9 mouse cellular contexts compared by ENCODE assay signal in genomic region chr16:95584751-95585528, GRCm38 (mm10). TPM values are rescaled to one million over a fixed set of nuclear protein-coding genes. Genes with fewer than 3 reads are reported as not detected.
DNase-seq lines count a peak whose midpoint lies in the region; ATAC-seq and TF ChIP-seq lines count a peak whose summit lies in the region.
"Had no signal": no experiment of that assay in that cellular context is flagged by ENCODE, and none has a peak within 500 bp of the region (broad histone marks: within the 10 kb centered on the region; RNA-seq: fewer than 3 reads in every experiment).

No protein-coding gene starts in this region.

- peaks cover 81% of the 10 kb centered on the region for H3K27me3 ChIP-seq in heart, embryonic 12.5 days (replicated peaks)
- H3K27me3 ChIP-seq in ES-Bruce4 (ENCODE audit: control insufficient read depth, insufficient read depth, low read length, poor library complexity, severe bottlenecking) = no peaks in the 10 kb centered on the region
- H3K27me3 ChIP-seq in hindbrain, embryonic 11.5 days (ENCODE audit: control insufficient read depth, insufficient read depth, low read length) = peaks cover 20% of the 10 kb centered on the region
- peaks cover 43% of the 10 kb centered on the region for H3K27me3 ChIP-seq in midbrain, embryonic 12.5 days

- TF ChIP-seq CTCF in ES-Bruce4 (IDR thresholded peaks at IDR 0.05; ENCODE audit: low read depth, low read length) = no peak

- no peak for DNase-seq in heart, postnatal 36 days
- DNase-seq in hindbrain, embryonic 11.5 days (ENCODE audit: low spot score) = peak; percentile 48
- DNase-seq in cerebellum, postnatal 4 days (ENCODE audit: low spot score in 2 of 2) = no peak
- DNase-seq in adrenal gland, postnatal 36 days = no peak
- DNase-seq: kidney, adult 9 months had no signal

- H3K9ac ChIP-seq in heart, embryonic 12.5 days = peak overlapping the region; percentile 64
- 0 out of 2 replicates have a peak overlapping the region, but pooled peaks have one; percentile 11 for H3K9ac ChIP-seq in ES-Bruce4 (ENCODE audit: low read depth, poor library complexity, severe bottlenecking)
- peak overlapping the region; percentile 44 for H3K9ac ChIP-seq in hindbrain, embryonic 11.5 days (ENCODE audit: low read depth, low read length)
- H3K9ac ChIP-seq in midbrain, embryonic 12.5 days (replicated peaks) = peak overlapping the region; percentile 59

- no peak for TF ChIP-seq EP300 in ES-Bruce4 (IDR thresholded peaks at IDR 0.05; ENCODE audit: insufficient read depth, low read depth, low read length)

- H3K9me3 ChIP-seq in heart, embryonic 12.5 days (replicated peaks) = no peaks in the 10 kb centered on the region
- no peaks in the 10 kb centered on the region for H3K9me3 ChIP-seq in ES-Bruce4 (replicated peaks; ENCODE audit: control insufficient read depth, insufficient read depth, low read length, poor library complexity, severe bottlenecking)
- no peaks in the 10 kb centered on the region for H3K9me3 ChIP-seq in hindbrain, embryonic 11.5 days (ENCODE audit: control insufficient read depth, low read length)
- no peaks in the 10 kb centered on the region for H3K9me3 ChIP-seq in midbrain, embryonic 12.5 days

- no peak overlapping the region for H3K27ac ChIP-seq in heart, embryonic 12.5 days (ENCODE audit: poor library complexity, severe bottlenecking)
- H3K27ac ChIP-seq in ES-Bruce4 (ENCODE audit: insufficient read depth, low read length) = no peak overlapping the region
- no peak overlapping the region for H3K27ac ChIP-seq in hindbrain, embryonic 11.5 days (ENCODE audit: low read depth, low read length)
- H3K27ac ChIP-seq in midbrain, embryonic 12.5 days (replicated peaks) = no peak overlapping the region

- H3K4me1 ChIP-seq in heart, embryonic 12.5 days (replicated peaks) = peaks cover 10% of the 10 kb centered on the region
- no peaks in the 10 kb centered on the region for H3K4me1 ChIP-seq in ES-Bruce4 (ENCODE audit: control insufficient read depth, insufficient read depth, low read length)
- H3K4me1 ChIP-seq in hindbrain, embryonic 11.5 days (replicated peaks; ENCODE audit: control insufficient read depth, insufficient read depth, low read length) = no peaks in the 10 kb centered on the region; the same call in 1 of the 2 replicates
- H3K4me1 ChIP-seq in midbrain, embryonic 12.5 days = peaks cover 19% of the 10 kb centered on the region; the same call in 1 of the 2 replicates

- WGBS in heart, embryonic 12.5 days = 17% methylated on average over 37 of the region's 37 CpGs
- 14% methylated on average over 37 of the region's 37 CpGs for WGBS in hindbrain, embryonic 11.5 days
- 15% methylated on average over 37 of the region's 37 CpGs for WGBS in midbrain, embryonic 12.5 days

- H3K4me3 ChIP-seq in heart, embryonic 12.5 days = peak overlapping the region; percentile 50
- peak overlapping the region; percentile 61 for H3K4me3 ChIP-seq in ES-Bruce4 (ENCODE audit: low read depth, low read length)
- H3K4me3 ChIP-seq in hindbrain, embryonic 11.5 days (ENCODE audit: low read depth, low read length) = peak overlapping the region; percentile 48
- peak overlapping the region; percentile 53 for H3K4me3 ChIP-seq in midbrain, embryonic 12.5 days

- no peak for ATAC-seq in heart, embryonic 12.5 days (ENCODE audit: insufficient number of reproducible peaks, low FRiP score)
- peak; percentile 66 for ATAC-seq in hindbrain, embryonic 11.5 days (ENCODE audit: low FRiP score)
- peak; percentile 61 for ATAC-seq in midbrain, embryonic 12.5 days (ENCODE audit: low FRiP score, low read depth)
- no peak for ATAC-seq in frontal cortex, adult (ENCODE audit: low TSS enrichment)

- no peak for TF ChIP-seq POLR2A in ES-Bruce4 (IDR thresholded peaks at IDR 0.05; ENCODE audit: insufficient read depth, low read length)

- peak overlapping the region; percentile 96 for H3K4me2 ChIP-seq in heart, embryonic 12.5 days
- H3K4me2 ChIP-seq in hindbrain, embryonic 11.5 days (replicated peaks; ENCODE audit: low read depth, low read length) = peak overlapping the region; percentile 94
- peak overlapping the region; percentile 96 for H3K4me2 ChIP-seq in midbrain, embryonic 12.5 days (replicated peaks)

- no peaks in the 10 kb centered on the region for H3K36me3 ChIP-seq in heart, embryonic 12.5 days
- H3K36me3 ChIP-seq in ES-Bruce4 (ENCODE audit: control insufficient read depth, insufficient read depth, low read length, poor library complexity, severe bottlenecking) = no peaks in the 10 kb centered on the region
- H3K36me3 ChIP-seq in hindbrain, embryonic 11.5 days (ENCODE audit: control insufficient read depth, insufficient read depth, low read length) = no peaks in the 10 kb centered on the region
- H3K36me3 ChIP-seq in midbrain, embryonic 12.5 days = no peaks in the 10 kb centered on the region

- intact Hi-C loops in heart, postnatal 36 days (cut with DNase I) = no loop called here

RNA-seq across cellular contexts. Expression of gene Erg, which starts 1.5 kb away (rescaled TPM):
- 4.5 and 5.4 TPM in 2 replicates for polyA plus RNA-seq in heart, embryonic 12.5 days (2016; fragmentation: Nextera tagmentation; extraction: Ambion mirVana)
- total RNA-seq in heart, postnatal 36 days (2021) = 10 to 100 TPM; 31.8 to 32.1 TPM
- polyA plus RNA-seq in ES-Bruce4 (2011; ENCODE audit: insufficient read depth, insufficient read length, low read depth, missing spikeins) = 0.21 and 0.28 TPM in 2 replicates
- polyA plus RNA-seq in hindbrain, embryonic 11.5 days (2014; fragmentation: Nextera tagmentation; extraction: Ambion mirVana) = 3.0 and 3.4 TPM in 2 replicates
- 3.3 and 4.3 TPM in 2 replicates for polyA plus RNA-seq in midbrain, embryonic 12.5 days (2016; fragmentation: Nextera tagmentation; extraction: Ambion mirVana)
- total RNA-seq in adrenal gland, postnatal 36 days (2021) = 10 to 100 TPM; 15.6 to 19.5 TPM

Comparison
In these comparisons a context has a peak if more than half of its experiments do, and no peak if none do; other contexts are left out.
1. ATAC-seq: peak in hindbrain, embryonic 11.5 days (single experiment) and midbrain, embryonic 12.5 days (single experiment); none in heart, embryonic 12.5 days (single experiment) and frontal cortex, adult (single experiment).
2. H3K9ac ChIP-seq: peak in every context shown above with its lines; median percentile 64 in heart, embryonic 12.5 days; 59 in midbrain, embryonic 12.5 days; 44 in hindbrain, embryonic 11.5 days; 11 in ES-Bruce4.
3. Peak in every context shown above with its lines, with median percentiles within 50 percentile points of each other: H3K4me2 ChIP-seq and H3K4me3 ChIP-seq.